Mouse (Mus musculus) activated CD4-positive, CD25-positive, alpha-beta regulatory T cell (primary cell): Measurements from ENCODE around the gene Mcemp1. TPM values are rescaled to one million over a fixed set of nuclear protein-coding genes. Genes with fewer than 3 reads are reported as not detected.

Experiments
- polyA plus RNA-seq, 2 experiments: library from polyadenylated mRNA; unstranded; fragments of 100-300 nt; shearing (Covaris generic); gene quantifications; one replicate each; pipeline ENCODE4 v1.2.1; 2017

Mcemp1 gene
- under 1 TPM; 0.36 to 0.92 TPM for polyA plus RNA-seq

GRCm38 (mm10) chr8:3665507-3665906, at the start of gene Mcemp1:
TSS of gene Mcemp1 (plus strand) at chr8:3665754.

DNA sequence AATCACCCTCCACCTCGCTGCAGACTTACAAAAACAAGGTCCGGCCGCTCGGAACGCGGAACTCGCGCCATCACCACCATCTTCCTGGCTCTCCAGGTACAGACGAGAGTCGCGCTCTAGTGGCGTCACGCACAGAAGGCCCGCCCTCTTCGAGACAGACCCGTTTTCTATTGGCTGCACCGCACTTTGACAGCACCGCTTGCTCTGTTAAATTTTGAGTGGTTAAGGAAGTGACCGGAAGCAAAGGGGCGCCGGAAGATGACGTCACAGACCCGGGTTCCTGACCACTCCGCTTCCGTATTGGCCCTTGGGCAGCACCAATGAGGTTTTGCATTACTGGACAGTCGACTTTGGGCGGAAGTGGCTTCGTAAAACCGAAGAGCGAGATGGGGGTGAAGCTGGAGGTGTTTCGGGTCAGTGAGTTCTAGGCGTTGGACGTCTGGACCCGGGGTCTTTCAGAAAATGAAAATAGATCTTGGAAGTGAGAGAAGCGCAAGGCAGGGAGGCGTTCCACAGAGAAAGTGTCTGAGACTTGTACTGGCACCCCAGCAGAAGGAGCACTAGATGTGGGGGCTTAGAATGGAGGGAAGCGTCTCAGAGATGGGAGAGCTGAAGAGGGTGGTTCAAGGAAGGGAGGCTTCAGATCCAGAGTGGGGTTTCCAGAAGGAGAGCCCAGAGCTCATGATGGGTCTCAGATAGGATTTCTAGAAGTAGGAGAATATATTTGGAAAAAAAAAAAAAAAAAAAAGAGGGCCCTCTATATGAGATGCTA, 44.2 kb upstream of the Mcemp1 start, which contains the start of the genes Xab2 and Pet100:
Gene Xab2, minus strand, starts transcription at position 118 of the 772 bp plus-strand sequence.
Gene Pet100, plus strand, starts transcription at position 350 of the 772 bp plus-strand sequence.

DNA sequence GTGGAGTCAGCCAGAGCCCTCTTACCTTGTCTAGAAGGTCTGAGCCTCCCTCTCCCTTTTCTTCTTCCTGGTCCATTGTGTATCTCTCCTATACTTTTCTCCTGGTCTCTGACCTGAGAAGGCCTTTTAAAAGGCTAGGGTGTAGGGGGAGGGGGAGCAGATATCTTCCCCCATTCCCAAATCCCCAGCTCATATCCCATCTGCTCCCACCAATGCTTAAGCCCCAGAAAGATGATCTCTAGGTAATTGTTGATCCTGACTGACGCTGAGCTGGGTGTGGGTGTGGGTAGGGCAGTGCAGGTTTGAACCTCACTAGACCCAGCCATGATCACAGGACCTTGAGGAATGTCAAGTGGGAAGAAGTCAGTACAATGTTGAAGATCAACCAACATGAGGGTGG, 40.1 kb upstream of the Mcemp1 start, which contains the start of gene Pcp2:
Gene Pcp2, minus strand, starts transcription at position 101 of the 400 bp plus-strand sequence.

GRCm38 (mm10) chr8:3630647-3631477, 34.7 kb upstream of the Mcemp1 start, which contains the start of gene Stxbp2:
TSS of gene Stxbp2 (plus strand) at chr8:3630955.

GRCm38 (mm10) chr8:3655526-3655925, 10.0 kb upstream of the Mcemp1 start, which contains the start of gene Retn:
TSS of gene Retn (plus strand) at chr8:3655770.

GRCm38 (mm10) chr8:3671980-3672491, 6.5 kb downstream of the Mcemp1 start, which contains the start of gene Fcor:
TSS of gene Fcor (minus strand) at chr8:3672362.

DNA sequence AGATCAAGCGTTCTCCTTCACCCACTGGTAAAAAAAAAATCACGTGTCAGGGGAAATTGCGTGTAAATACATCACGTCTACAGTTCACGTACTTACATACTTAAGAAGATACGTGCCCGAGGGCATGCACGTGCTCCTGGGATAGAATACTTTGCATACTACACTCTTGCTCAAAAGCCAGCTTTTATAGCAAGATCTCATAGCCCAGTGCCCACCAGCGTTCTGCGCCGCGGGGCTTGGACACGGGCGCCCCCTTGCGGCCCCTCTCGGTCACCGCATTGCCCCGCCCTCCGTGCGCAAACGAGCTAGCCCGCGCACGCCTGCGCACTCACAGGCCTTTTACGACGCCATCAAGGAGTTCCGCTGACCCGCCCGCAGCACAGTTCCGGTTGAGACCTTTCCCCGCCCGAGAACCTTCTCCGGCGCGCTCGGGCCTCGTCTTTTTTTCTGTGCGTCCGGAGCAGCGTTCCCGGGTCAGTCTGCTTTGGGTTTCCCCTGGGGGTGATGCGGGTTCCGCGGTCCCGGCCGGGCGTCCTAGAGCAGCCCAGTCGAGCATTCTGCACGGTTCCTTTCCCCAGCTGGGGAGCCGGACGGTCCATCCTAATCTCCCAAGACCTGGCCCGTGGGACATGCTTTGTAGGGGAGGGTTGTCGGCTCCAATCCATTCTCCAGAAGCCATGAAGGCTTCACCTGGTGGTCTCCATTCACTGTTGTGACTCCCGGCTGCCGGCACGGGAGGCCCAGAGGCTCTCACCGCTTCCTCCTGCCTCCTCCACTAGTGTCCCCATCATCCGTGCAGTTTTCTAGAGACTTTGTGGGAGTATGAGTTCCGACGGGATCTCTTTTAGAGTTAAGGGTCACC, 10.8 kb downstream of the Mcemp1 start, which contains the start of gene Trappc5:
Gene Trappc5, plus strand, starts transcription at position 169 of the 862 bp plus-strand sequence.

DNA sequence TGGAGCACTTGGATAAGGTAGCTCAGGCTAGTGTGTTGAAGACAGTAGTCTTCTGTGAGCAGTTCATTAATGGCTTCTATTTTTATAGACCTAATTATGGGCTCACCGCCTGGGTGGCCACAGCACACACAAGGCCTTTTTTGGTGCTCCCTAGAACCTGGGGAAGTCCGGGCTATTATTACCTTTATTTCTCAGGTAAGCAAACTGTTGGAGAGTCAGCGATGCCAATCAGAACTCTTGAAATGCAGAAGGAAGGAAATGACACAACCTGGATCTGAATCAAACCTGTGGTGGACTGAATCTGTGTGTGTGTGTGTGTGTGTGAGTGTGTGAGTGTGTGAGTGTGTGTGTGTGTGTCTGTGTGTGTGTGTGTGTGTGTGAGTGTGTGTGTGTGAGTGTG, 28.6 kb downstream of the Mcemp1 start, which contains the start of gene Fcer2a:
Gene Fcer2a, minus strand, starts transcription at position 55 of the 400 bp plus-strand sequence.

Other genes with a start within 250 kb of the Mcemp1 start
- 1 to 10 TPM; 4.8 to 5.7 TPM for gene Pex11g, start 198.1 kb upstream of the Mcemp1 start, polyA plus RNA-seq
- gene Tex45, start 194.9 kb upstream of the Mcemp1 start, polyA plus RNA-seq = not detected
- gene Zfp358, start 172.6 kb upstream of the Mcemp1 start, polyA plus RNA-seq = 10 to 100 TPM in 1 of 2 experiments, 1 to 10 TPM in 1; 5.3 to 13.0 TPM
- 10 to 100 TPM; 79.5 to 93.9 TPM for gene Mcoln1, start 165.3 kb upstream of the Mcemp1 start, polyA plus RNA-seq
- 10 to 100 TPM; 22.3 to 27.5 TPM for gene Pnpla6, start 150.4 kb upstream of the Mcemp1 start, polyA plus RNA-seq
- gene C330021F23Rik, start 97.8 kb upstream of the Mcemp1 start, polyA plus RNA-seq = under 1 TPM in 1 of 2 experiments, not detected in 1; 0.20 TPM
- under 1 TPM in 1 of 2 experiments, not detected in 1; 0.33 TPM for gene Camsap3, start 78.5 kb upstream of the Mcemp1 start, polyA plus RNA-seq
- gene Xab2, start 44.4 kb upstream of the Mcemp1 start, polyA plus RNA-seq = 10 to 100 TPM; 81.8 to 82.2 TPM
- 100 to 1,000 TPM; 122 to 131 TPM for gene Pet100, start 44.2 kb upstream of the Mcemp1 start, polyA plus RNA-seq
- under 1 TPM; 0.16 to 0.20 TPM for gene Pcp2, start 40.2 kb upstream of the Mcemp1 start, polyA plus RNA-seq
- 100 to 1,000 TPM; 211 to 215 TPM for gene Stxbp2, start 34.8 kb upstream of the Mcemp1 start, polyA plus RNA-seq
- gene Retn, start 10.0 kb upstream of the Mcemp1 start, polyA plus RNA-seq = not detected
- not detected for gene Fcor, start 6.6 kb downstream of the Mcemp1 start, polyA plus RNA-seq
- gene Trappc5, start 10.5 kb downstream of the Mcemp1 start, polyA plus RNA-seq = 10 to 100 TPM; 27.9 to 28.4 TPM
- 1 to 10 TPM in 1 of 2 experiments, under 1 TPM in 1; 0.47 to 2.0 TPM for gene Fcer2a, start 28.4 kb downstream of the Mcemp1 start, polyA plus RNA-seq
- gene Clec4g, start 54.9 kb downstream of the Mcemp1 start, polyA plus RNA-seq = not detected
- gene Cd209a, start 83.2 kb downstream of the Mcemp1 start, polyA plus RNA-seq = under 1 TPM; 0.20 to 0.32 TPM
- under 1 TPM in 1 of 2 experiments, not detected in 1; 0.12 TPM for gene Cd209e, start 188.6 kb downstream of the Mcemp1 start, polyA plus RNA-seq
- 1 to 10 TPM in 1 of 2 experiments, not detected in 1; 5.1 TPM for gene Cd209d, start 212.8 kb downstream of the Mcemp1 start, polyA plus RNA-seq